12 mouse cellular contexts compared by ENCODE assay signal in genomic region chr4:142053261-142053660, GRCm38 (mm10). TPM values are rescaled to one million over a fixed set of nuclear protein-coding genes. Genes with fewer than 3 reads are reported as not detected.
DNase-seq lines count a peak whose midpoint lies in the region; ATAC-seq lines count a peak whose summit lies in the region.
"Had no signal": no experiment of that assay in that cellular context is flagged by ENCODE, and none has a peak within 500 bp of the region (broad histone marks: within the 10 kb centered on the region; RNA-seq: fewer than 3 reads in every experiment).

No protein-coding gene starts in this region.

- H3K9ac ChIP-seq in heart, embryonic 15.5 days = no peak overlapping the region
- H3K9ac ChIP-seq in intestine, embryonic 14.5 days (ENCODE audit: low read length) = no peak overlapping the region
- no peak overlapping the region for H3K9ac ChIP-seq in liver, embryonic 16.5 days (ENCODE audit: low read depth, low read length)
- H3K9ac ChIP-seq in forebrain, embryonic 13.5 days = no peak overlapping the region

- no peak for ATAC-seq in heart, embryonic 15.5 days (replicated peaks; ENCODE audit: insufficient number of reproducible peaks, insufficient read depth, low FRiP score, low read depth)
- ATAC-seq in intestine, embryonic 14.5 days (replicated peaks; ENCODE audit: low FRiP score, low TSS enrichment, low read depth) = no peak; the same call in 1 of the 2 replicates
- peak; percentile 44 for ATAC-seq in liver, embryonic 16.5 days (ENCODE audit: low read depth)
- no peak for ATAC-seq in forebrain, embryonic 13.5 days

- H3K4me1 ChIP-seq in heart, embryonic 15.5 days (replicated peaks) = peaks cover 54% of the 10 kb centered on the region
- peaks cover 12% of the 10 kb centered on the region for H3K4me1 ChIP-seq in intestine, embryonic 14.5 days (replicated peaks; ENCODE audit: control insufficient read depth, insufficient read depth, low read length)
- peaks cover 60% of the 10 kb centered on the region for H3K4me1 ChIP-seq in liver, embryonic 16.5 days (ENCODE audit: control insufficient read depth, low read depth, low read length)
- 0 out of 2 replicates have a peak, but pooled peaks cover 6% of the 10 kb centered on the region for H3K4me1 ChIP-seq in forebrain, embryonic 13.5 days

- H3K4me2 ChIP-seq in heart, embryonic 15.5 days = no peak overlapping the region
- no peak overlapping the region for H3K4me2 ChIP-seq in intestine, embryonic 14.5 days (ENCODE audit: low read length)
- no peak overlapping the region for H3K4me2 ChIP-seq in liver, embryonic 16.5 days (ENCODE audit: low read depth, low read length)
- H3K4me2 ChIP-seq in forebrain, embryonic 13.5 days = no peak overlapping the region

- no peaks in the 10 kb centered on the region for H3K36me3 ChIP-seq in heart, embryonic 15.5 days
- H3K36me3 ChIP-seq in intestine, embryonic 14.5 days (ENCODE audit: control insufficient read depth, insufficient read depth, low read length) = no peaks in the 10 kb centered on the region
- H3K36me3 ChIP-seq in liver, embryonic 16.5 days (ENCODE audit: control insufficient read depth, insufficient read depth) = no peaks in the 10 kb centered on the region
- H3K36me3 ChIP-seq in forebrain, embryonic 13.5 days (ENCODE audit: poor library complexity, severe bottlenecking) = no peaks in the 10 kb centered on the region
- H3K36me3 ChIP-seq: forebrain, embryonic 10.5 days had no signal

- H3K27ac ChIP-seq in heart, embryonic 15.5 days = peak overlapping the region; percentile 77
- H3K27ac ChIP-seq in intestine, embryonic 14.5 days (ENCODE audit: low read depth) = peak overlapping the region; percentile 5; the same call in 1 of the 2 replicates
- peak overlapping the region; percentile 82 for H3K27ac ChIP-seq in liver, embryonic 16.5 days (ENCODE audit: low read length)
- no peak overlapping the region for H3K27ac ChIP-seq in forebrain, embryonic 13.5 days
- H3K27ac ChIP-seq: left cerebral cortex, adult 2 months had no signal

- H3K9me3 ChIP-seq in heart, embryonic 15.5 days (replicated peaks) = no peaks in the 10 kb centered on the region
- no peaks in the 10 kb centered on the region for H3K9me3 ChIP-seq in intestine, embryonic 14.5 days (ENCODE audit: control insufficient read depth, low read length)
- no peaks in the 10 kb centered on the region for H3K9me3 ChIP-seq in liver, embryonic 16.5 days (replicated peaks; ENCODE audit: control insufficient read depth, low read length)
- no peaks in the 10 kb centered on the region for H3K9me3 ChIP-seq in forebrain, embryonic 13.5 days (replicated peaks)
- H3K9me3 ChIP-seq: forebrain, embryonic 10.5 days had no signal

- DNase-seq in heart, adult 9 months (ENCODE audit: low spot score in 2 of 2) = no peak
- peak; percentile 59 for DNase-seq in ZHBTc4 (ENCODE audit: low read depth, low spot score)
- no peak for DNase-seq in intestine, embryonic 14.5 days (ENCODE audit: low spot score)
- no peak for DNase-seq in adrenal gland, adult 18-20 months (ENCODE audit: low spot score in 2 of 2)
- DNase-seq in embryo, embryonic 10.5 days (ENCODE audit: low spot score) = no peak
- DNase-seq: right cerebral cortex, adult 18-20 months had no signal

- no peak overlapping the region for H3K4me3 ChIP-seq in heart, embryonic 15.5 days
- no peak overlapping the region for H3K4me3 ChIP-seq in intestine, embryonic 14.5 days (ENCODE audit: low read depth, low read length)
- no peak overlapping the region for H3K4me3 ChIP-seq in liver, embryonic 16.5 days (ENCODE audit: low read depth, low read length)
- H3K4me3 ChIP-seq in forebrain, embryonic 13.5 days = no peak overlapping the region
- H3K4me3 ChIP-seq: forebrain, embryonic 10.5 days; left cerebral cortex, adult 2 months had no signal

- no peaks in the 10 kb centered on the region for H3K27me3 ChIP-seq in heart, embryonic 15.5 days
- H3K27me3 ChIP-seq in intestine, embryonic 14.5 days (replicated peaks; ENCODE audit: control insufficient read depth, insufficient read depth, low read length) = no peaks in the 10 kb centered on the region
- no peaks in the 10 kb centered on the region for H3K27me3 ChIP-seq in liver, embryonic 16.5 days (ENCODE audit: control insufficient read depth, insufficient read depth, low read depth, low read length)
- no peaks in the 10 kb centered on the region for H3K27me3 ChIP-seq in forebrain, embryonic 13.5 days

- WGBS in heart, embryonic 15.5 days = 49% methylated on average over 4 of the region's 4 CpGs
- WGBS in intestine, embryonic 14.5 days = 50% methylated on average over 4 of the region's 4 CpGs
- 32% methylated on average over 4 of the region's 4 CpGs for WGBS in liver, embryonic 16.5 days (ENCODE audit: insufficient replicate concordance)
- 70% methylated on average over 4 of the region's 4 CpGs for WGBS in forebrain, embryonic 13.5 days

RNA-seq across cellular contexts. Expression of gene Tmem51, which starts 30.8 kb away (rescaled TPM):
- polyA plus RNA-seq in heart, embryonic 15.5 days (2015; fragmentation: Nextera tagmentation; extraction: Ambion mirVana) = 36.7 and 40.7 TPM in 2 replicates
- polyA plus RNA-seq in intestine, embryonic 14.5 days (2014; fragmentation: Nextera tagmentation; extraction: Ambion mirVana) = 42.9 and 45.5 TPM in 2 replicates
- polyA plus RNA-seq in liver, embryonic 16.5 days (2015; fragmentation: Nextera tagmentation; extraction: Ambion mirVana) = 15.7 and 18.6 TPM in 2 replicates
- total RNA-seq in adrenal gland, adult 18-20 months (2021) = 1 to 10 TPM; 3.5 to 4.4 TPM
- polyA plus RNA-seq in forebrain, embryonic 13.5 days (2015; fragmentation: Nextera tagmentation; extraction: Ambion mirVana) = 3.4 and 4.5 TPM in 2 replicates

RNA-seq across cellular contexts. Expression of gene Fhad1, which starts 38.4 kb away (rescaled TPM):
- 2.7 and 2.8 TPM in 2 replicates for polyA plus RNA-seq in heart, embryonic 15.5 days (2015; fragmentation: Nextera tagmentation; extraction: Ambion mirVana)
- polyA plus RNA-seq in intestine, embryonic 14.5 days (2014; fragmentation: Nextera tagmentation; extraction: Ambion mirVana) = 1.8 and 2.2 TPM in 2 replicates
- polyA plus RNA-seq in liver, embryonic 16.5 days (2015; fragmentation: Nextera tagmentation; extraction: Ambion mirVana) = 0.02 TPM in 1 of 2 replicates, not detected in the other
- total RNA-seq in adrenal gland, adult 18-20 months (2021) = under 1 TPM; 0.60 to 0.70 TPM
- 1.5 and 3.0 TPM in 2 replicates for polyA plus RNA-seq in forebrain, embryonic 13.5 days (2015; fragmentation: Nextera tagmentation; extraction: Ambion mirVana)
- total RNA-seq: gastrocnemius, adult 8-10 months had no signal
